Mouse (Mus musculus): ENCODE measurements around the gene Dcdc2a. TPM values are rescaled to one million over a fixed set of nuclear protein-coding genes. Genes with fewer than 3 reads are reported as not detected.

The Dcdc2a gene
- polyA plus RNA-seq (2016; fragmentation: Nextera tagmentation; extraction: Ambion mirVana) = 2.4 and 2.5 TPM in 2 replicates

DNA sequence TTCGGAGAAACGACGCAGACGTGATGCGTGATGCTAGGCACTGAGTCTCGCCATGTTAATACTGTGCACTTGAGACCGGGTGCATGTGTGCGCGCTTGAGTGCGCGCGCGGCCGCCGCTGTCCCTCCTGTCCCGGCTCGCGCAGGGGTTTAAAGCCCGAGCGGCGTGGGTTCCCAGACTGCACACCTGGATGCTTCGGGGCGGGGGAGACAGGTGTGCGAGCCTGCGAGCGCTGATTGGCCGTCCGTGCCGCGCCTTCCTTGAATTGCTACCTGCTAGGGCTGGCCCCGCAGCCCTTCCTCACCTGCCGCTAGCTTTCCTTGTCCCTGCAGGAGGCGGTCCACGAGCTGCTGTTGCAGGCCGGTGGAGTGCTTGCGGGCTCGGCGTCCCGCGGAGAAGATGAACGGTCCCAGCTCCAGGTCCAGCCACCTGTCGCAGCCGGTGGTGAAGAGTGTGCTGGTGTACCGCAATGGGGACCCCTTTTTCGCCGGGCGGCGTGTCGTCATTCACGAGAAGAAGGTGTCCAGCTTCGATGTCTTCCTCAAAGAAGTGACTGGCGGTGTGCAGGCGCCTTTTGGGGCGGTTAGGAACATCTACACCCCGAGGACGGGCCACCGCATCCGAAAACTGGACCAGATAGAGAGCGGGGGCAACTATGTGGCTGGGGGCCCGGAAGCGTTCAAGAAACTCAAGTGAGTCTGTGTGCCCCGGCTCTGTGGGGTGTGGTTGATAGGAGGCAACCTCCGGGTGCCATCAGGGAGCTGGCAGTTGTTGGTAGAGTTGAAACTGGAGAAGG lies at the start of gene Dcdc2a:
TSS of gene Dcdc2a (plus strand) at position 132 of the 795 bp plus-strand sequence.
- Histone ChIP-seq H3K27ac (replicated peaks) (no peak within 1 kb of the TSS), H3K36me3 (no peaks in the 10 kb centered on the region), H3K4me3 (peak within 1 kb of the TSS; percentile 52), H3K9me3 (peaks cover 2% of the 10 kb centered on the region; the same call in 1 of the 2 replicates), H3K27me3 (peaks cover 38% of the 10 kb centered on the region), H3K4me1 (peaks cover 16% of the 10 kb centered on the region), H3K9ac (replicated peaks) (peak within 1 kb of the TSS; percentile 55), H3K4me2 (replicated peaks) (peak within 1 kb of the TSS; percentile 93)
- peak; percentile 81 for ATAC-seq (ENCODE audit: low FRiP score, low read depth)
- 5% methylated on average over 63 of the region's 63 CpGs for WGBS

DNA sequence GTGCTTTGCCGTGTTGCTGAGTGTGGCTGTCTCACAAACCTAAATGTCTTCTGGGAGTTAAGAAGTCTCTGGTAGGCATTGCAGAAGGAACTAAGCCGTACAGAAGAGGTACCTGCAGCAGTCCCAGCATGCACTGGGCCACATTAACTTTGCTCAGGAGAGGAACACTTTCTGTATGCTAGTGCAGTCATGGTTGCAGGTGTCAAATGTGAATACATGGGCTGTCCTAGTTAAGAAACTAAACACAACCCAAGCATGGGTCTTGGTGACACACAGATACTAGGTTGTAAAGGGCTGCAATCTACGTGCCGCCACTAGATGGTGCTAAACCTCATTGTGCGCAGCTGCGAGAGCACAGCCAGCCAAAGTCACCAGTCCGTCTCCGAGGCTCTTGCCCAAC lies 48.7 kb upstream of the Dcdc2a start:
- Histone ChIP-seq H3K4me3 (no peak overlapping the region), H3K4me1 (no peaks in the 10 kb centered on the region), H3K9ac (replicated peaks) (no peak overlapping the region), H3K27me3 (no peaks in the 10 kb centered on the region), H3K36me3 (peaks cover 25% of the 10 kb centered on the region), H3K9me3 (0 out of 2 replicates have a peak, but pooled peaks cover 5% of the 10 kb centered on the region), H3K27ac (replicated peaks) (no peak overlapping the region), H3K4me2 (replicated peaks) (no peak overlapping the region)
- 69% methylated on average over 8 of the region's 8 CpGs for WGBS
- ATAC-seq (ENCODE audit: low FRiP score, low read depth) = no peak

DNA sequence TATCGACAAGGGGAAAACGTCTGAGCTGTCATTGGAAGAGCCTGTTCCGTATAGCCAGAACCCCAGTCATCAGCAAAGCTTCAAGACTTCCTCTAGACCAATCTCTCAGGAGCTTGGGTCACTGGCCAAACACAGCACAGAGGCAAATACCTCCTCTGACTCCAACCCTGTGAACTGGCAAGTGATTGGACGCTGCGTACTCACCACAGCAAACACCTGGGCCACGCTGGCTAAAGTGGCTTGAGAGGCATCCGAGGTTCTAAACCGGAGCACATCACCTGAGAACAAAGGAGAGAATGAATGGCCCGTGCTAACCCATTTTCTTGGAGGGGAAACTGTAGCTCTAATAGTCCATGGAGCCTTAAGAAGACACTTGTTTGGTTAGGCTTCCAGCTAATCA lies 37.5 kb upstream of the Dcdc2a start:
- Histone ChIP-seq H3K4me3 (no peak overlapping the region), H3K4me1 (peaks cover 22% of the 10 kb centered on the region), H3K27ac (replicated peaks) (no peak overlapping the region), H3K36me3 (peaks cover 10% of the 10 kb centered on the region; the same call in 1 of the 2 replicates), H3K27me3 (peaks cover 9% of the 10 kb centered on the region), H3K4me2 (replicated peaks) (peak overlapping the region; percentile 79; the same call in 1 of the 2 replicates), H3K9me3 (no peaks in the 10 kb centered on the region), H3K9ac (replicated peaks) (no peak overlapping the region)
- 94% methylated on average over 9 of the region's 9 CpGs for WGBS
- no peak for ATAC-seq (ENCODE audit: low FRiP score, low read depth)

DNA sequence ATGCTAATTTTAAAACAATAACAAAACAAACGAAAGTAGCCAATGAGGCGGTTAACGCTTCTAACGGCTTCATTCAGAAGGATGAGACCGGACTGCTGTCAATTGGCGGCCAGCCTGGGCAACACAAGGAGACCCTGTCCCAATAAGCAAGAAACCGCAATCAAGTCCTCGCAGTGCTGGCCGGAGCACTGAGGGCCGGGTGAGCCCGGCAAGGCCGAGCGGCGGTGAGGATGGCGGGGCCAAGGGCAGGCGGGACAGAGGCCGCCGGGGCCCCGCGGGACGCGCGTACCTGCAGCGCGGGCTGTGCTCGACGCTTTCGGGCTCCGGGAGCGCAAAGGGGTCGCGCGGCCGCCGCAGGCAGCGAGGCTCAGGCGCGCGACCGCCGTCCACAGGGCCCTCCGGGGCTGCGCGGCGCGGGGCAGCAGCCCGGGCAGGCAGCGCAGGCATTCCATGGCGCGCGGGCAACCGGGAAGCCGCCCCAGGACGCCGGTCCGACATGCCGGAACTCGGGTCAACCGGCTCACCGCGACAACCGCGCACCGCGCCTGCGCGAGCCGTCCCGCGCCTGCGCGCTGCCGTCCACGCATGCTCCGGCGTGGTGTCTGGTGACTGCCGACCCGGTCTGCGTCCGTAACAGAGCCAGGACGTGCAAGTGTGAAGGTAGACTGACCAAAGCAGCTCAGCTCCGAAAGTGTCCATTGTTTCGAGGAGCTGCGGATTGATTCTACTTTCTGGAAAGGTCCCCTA lies 35.8 kb upstream of the Dcdc2a start, which contains the start of gene Mrs2:
TSS of gene Mrs2 (minus strand) at position 587 of the 747 bp plus-strand sequence.
- Histone ChIP-seq H3K9me3 (no peaks in the 10 kb centered on the region), H3K4me2 (replicated peaks) (peak within 1 kb of the TSS; percentile 79), H3K27me3 (peaks cover 9% of the 10 kb centered on the region), H3K27ac (replicated peaks) (peak within 1 kb of the TSS; percentile 76), H3K36me3 (peaks cover 10% of the 10 kb centered on the region; the same call in 1 of the 2 replicates), H3K4me3 (peak within 1 kb of the TSS; percentile 96), H3K4me1 (peaks cover 22% of the 10 kb centered on the region), H3K9ac (replicated peaks) (peak within 1 kb of the TSS; percentile 95)
- peak; percentile 95 for ATAC-seq (ENCODE audit: low FRiP score, low read depth)
- under 1% methylated on average over 82 of the region's 84 CpGs for WGBS

DNA sequence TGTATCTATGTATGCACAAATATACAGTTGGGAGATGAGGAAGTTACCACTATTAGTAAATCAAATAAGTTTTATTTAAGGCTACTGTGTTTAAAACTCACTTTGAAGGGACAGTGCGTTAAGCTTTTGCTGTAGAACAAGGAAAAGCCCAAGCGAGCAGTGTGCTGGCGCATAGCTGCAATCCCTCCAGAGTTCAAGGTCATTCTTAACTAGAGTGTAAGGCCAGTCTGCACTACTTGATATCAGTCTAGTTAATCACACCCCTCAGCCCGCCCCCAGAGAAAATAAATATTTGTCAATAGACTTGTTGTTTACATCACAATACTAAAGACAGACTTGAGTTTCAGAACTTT lies 35.3 kb upstream of the Dcdc2a start:
- H3K27ac ChIP-seq (replicated peaks) = peak overlapping the region; percentile 76

DNA sequence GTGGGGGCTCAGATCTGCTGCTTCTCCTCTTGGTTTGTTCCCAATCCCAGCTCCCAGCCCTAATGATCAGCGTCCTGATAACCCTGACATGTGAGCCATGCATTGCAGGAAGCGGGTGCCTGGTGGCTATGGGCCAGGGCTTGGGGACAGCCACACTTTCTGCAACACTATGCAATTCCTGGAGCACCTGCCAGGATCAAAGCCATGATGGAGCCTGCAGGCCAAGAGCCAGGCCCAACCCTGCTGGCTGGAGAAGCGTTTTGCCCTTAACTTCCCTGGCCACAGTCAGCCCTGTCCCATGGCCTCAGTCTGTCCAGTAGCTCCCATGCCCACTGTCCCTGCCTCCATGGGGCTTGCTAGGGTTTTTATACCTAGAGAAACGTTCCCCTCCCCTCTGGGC lies 33.4 kb upstream of the Dcdc2a start:
- Histone ChIP-seq H3K4me3 (no peak overlapping the region), H3K9ac (replicated peaks) (no peak overlapping the region), H3K9me3 (no peaks in the 10 kb centered on the region), H3K36me3 (0 out of 2 replicates have a peak, but pooled peaks cover under 1% of the 10 kb centered on the region), H3K27me3 (peaks cover 9% of the 10 kb centered on the region), H3K4me1 (peaks cover 22% of the 10 kb centered on the region), H3K27ac (replicated peaks) (no peak overlapping the region), H3K4me2 (replicated peaks) (no peak overlapping the region)
- 75% methylated on average over 4 of the region's 4 CpGs for WGBS
- no peak for ATAC-seq (ENCODE audit: low FRiP score, low read depth)

More for the DNA sequence above, 35.3 kb upstream of the Dcdc2a start:
- peak; percentile 51 for ATAC-seq (ENCODE audit: low FRiP score, low read depth)
- Histone ChIP-seq H3K9ac (replicated peaks) (peak overlapping the region; percentile 95), H3K9me3 (no peaks in the 10 kb centered on the region), H3K4me3 (peak overlapping the region; percentile 96), H3K4me1 (peaks cover 22% of the 10 kb centered on the region), H3K4me2 (replicated peaks) (peak overlapping the region; percentile 79), H3K27me3 (peaks cover 9% of the 10 kb centered on the region), H3K36me3 (peaks cover 10% of the 10 kb centered on the region; the same call in 1 of the 2 replicates)
- 47% methylated on average over 4 of the region's 4 CpGs for WGBS

DNA sequence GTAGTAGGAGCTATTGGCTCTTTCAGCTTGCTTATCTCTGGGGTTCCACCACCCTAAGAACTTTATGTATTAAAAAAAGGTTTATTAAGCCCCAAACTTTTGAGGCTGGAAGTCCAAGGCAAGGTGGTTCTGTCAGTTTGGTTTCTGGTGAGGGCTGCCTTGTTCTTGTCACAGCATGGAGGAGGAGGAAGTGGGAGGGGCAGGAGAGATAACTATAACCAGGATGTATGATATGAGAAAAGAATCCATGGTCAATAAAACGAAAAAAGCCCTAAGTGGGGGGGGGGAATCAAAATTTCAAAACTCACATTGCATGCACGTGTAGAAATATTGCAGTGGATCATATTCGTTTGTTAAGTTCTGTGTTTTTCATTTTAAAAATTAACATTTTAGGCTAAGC lies 32.7 kb upstream of the Dcdc2a start:
- no peaks in the 10 kb centered on the region for H3K9me3 ChIP-seq
- no peak overlapping the region for H3K9ac ChIP-seq (replicated peaks)
- no peak for ATAC-seq (ENCODE audit: low FRiP score, low read depth)
- WGBS = 83% methylated on average over 3 of the region's 3 CpGs
- no peaks in the 10 kb centered on the region for H3K36me3 ChIP-seq
- peaks cover 9% of the 10 kb centered on the region for H3K27me3 ChIP-seq
- H3K4me1 ChIP-seq = peaks cover 18% of the 10 kb centered on the region
- H3K4me2 ChIP-seq (replicated peaks) = no peak overlapping the region
- H3K4me3 ChIP-seq = no peak overlapping the region
- no peak overlapping the region for H3K27ac ChIP-seq (replicated peaks)

DNA sequence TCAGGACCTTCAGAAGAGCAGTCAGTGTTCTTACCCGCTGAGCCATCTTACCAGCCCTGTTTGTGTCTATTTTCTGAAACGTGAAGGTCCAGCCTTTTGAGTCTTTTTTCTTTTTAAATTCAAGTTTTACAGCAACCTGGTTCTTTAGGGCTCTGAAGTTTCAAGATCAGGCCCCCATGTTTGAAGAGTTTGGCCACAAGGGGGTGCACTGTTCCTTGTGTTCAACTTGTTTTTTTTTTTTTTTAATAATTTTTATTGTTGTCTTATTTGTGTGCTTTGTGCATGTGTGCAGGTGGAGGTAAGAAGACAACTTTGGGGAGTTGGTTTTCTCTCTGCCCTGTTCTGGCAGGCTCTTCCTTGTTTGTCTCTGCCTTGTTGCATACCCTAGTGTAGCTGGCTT lies 31.1 kb upstream of the Dcdc2a start:
- Histone ChIP-seq H3K36me3 (no peaks in the 10 kb centered on the region), H3K4me2 (replicated peaks) (no peak overlapping the region), H3K27ac (replicated peaks) (no peak overlapping the region), H3K27me3 (peaks cover 9% of the 10 kb centered on the region), H3K9ac (replicated peaks) (no peak overlapping the region), H3K4me3 (no peak overlapping the region), H3K4me1 (peaks cover 3% of the 10 kb centered on the region; the same call in 1 of the 2 replicates), H3K9me3 (no peaks in the 10 kb centered on the region)
- ATAC-seq (ENCODE audit: low FRiP score, low read depth) = no peak
- 31% methylated on average over 2 of the region's 2 CpGs for WGBS

DNA sequence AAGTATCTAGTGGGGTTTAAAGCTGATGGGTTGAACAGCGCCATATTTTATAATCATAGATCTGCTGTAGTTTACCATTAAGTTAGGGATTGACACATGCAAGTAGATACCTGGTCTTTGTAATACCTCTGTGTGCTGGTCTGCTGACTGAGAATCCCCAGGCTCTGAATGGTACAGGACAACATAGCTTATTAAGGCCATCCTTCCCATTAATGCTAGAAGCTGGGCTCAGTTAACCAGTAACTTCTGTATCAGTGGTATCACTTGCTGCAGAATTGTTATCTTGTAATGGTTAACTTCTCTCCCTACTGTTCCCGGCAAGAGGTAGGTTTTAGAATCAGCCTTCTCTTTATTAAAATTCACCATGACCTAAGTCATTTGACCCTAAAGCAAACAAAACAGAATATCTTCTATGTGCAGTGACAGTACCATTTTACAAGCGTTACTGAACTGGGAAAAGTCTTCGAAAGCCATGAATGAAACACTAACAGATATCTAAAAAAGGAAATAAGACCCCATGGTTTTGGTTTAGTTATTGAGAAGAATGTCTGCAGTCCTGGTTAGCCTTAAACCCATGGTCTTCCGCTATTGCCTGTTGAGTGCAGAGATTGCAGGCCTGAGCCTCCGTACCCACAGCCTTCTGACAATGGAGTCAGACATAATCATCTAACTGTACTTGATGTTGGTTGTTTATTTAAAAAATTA lies 29.2 kb upstream of the Dcdc2a start:
- Histone ChIP-seq H3K27me3 (peaks cover 9% of the 10 kb centered on the region), H3K9me3 (no peaks in the 10 kb centered on the region), H3K27ac (replicated peaks) (no peak overlapping the region), H3K4me2 (replicated peaks) (no peak overlapping the region), H3K4me3 (no peak overlapping the region), H3K9ac (replicated peaks) (no peak overlapping the region), H3K36me3 (no peaks in the 10 kb centered on the region), H3K4me1 (no peaks in the 10 kb centered on the region)
- WGBS = 97% methylated on average over 6 of the region's 6 CpGs
- no peak for ATAC-seq (ENCODE audit: low FRiP score, low read depth)

DNA sequence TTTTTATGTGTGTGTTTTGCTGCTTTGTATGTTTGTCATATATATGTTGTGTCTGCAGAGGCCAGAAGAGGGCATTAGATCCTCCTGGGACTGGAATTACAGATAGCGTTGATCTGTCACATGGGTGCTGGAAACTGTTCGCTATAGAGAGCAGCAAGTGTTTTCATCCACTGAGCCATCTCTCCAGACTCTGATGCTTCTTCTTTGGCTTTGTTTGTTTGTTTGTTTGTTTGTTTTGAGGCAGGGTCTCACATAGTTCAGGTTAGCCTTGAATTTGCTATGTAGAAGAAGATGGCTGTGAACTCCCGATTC lies 28.7 kb upstream of the Dcdc2a start:
- Histone ChIP-seq H3K4me2 (replicated peaks) (no peak overlapping the region), H3K4me1 (no peaks in the 10 kb centered on the region), H3K36me3 (no peaks in the 10 kb centered on the region), H3K9me3 (no peaks in the 10 kb centered on the region), H3K9ac (replicated peaks) (no peak overlapping the region), H3K4me3 (no peak overlapping the region), H3K27me3 (peaks cover 5% of the 10 kb centered on the region), H3K27ac (replicated peaks) (no peak overlapping the region)
- ATAC-seq (ENCODE audit: low FRiP score, low read depth) = no peak
- WGBS = 67% methylated on average over 3 of the region's 3 CpGs

DNA sequence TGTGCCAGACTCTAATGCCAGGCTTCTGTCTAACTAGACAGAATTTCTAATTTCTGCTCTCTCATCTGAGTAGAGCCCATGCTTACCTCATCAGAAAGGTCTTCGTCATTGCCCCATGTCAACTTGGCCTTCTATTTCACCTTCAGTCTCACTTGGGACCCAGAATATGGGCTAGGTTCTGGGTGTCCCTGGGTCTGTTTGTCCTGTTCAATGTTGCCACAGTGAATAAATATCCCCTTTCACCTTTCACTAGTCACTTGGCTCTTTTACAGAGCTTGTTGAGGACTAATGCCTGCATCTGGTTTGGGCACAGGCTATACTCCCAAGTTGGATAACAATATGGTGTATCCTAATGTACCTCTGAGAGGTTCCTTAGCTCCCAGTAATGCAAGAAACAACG lies 16.3 kb upstream of the Dcdc2a start:
- H3K27me3 ChIP-seq = no peaks in the 10 kb centered on the region
- 79% methylated on average over 2 of the region's 2 CpGs for WGBS
- H3K4me3 ChIP-seq = no peak overlapping the region
- H3K4me1 ChIP-seq = no peaks in the 10 kb centered on the region
- H3K27ac ChIP-seq (replicated peaks) = no peak overlapping the region
- no peaks in the 10 kb centered on the region for H3K9me3 ChIP-seq
- no peaks in the 10 kb centered on the region for H3K36me3 ChIP-seq
- no peak for ATAC-seq (ENCODE audit: low FRiP score, low read depth)
- no peak overlapping the region for H3K4me2 ChIP-seq (replicated peaks)
- H3K9ac ChIP-seq (replicated peaks) = no peak overlapping the region

DNA sequence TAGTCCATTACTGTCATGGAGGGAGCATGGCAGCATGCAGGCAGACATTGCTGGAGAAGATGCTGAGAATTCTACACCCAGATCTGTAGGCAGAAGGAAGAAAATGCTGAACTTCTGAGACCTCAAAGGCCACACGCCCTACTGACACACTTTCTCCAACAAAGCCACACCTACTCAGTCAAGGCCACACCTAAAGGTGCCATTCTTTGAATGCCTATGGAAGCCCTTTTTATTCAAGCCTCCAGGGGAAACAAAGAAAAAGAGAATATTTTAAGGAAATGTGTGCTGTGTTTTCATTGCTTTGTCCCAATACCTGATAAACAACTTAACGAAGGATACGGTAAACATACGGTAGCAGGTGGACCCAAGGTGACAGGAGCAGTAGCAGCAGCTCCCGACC lies 3.1 kb upstream of the Dcdc2a start:
- H3K4me2 ChIP-seq (replicated peaks) = no peak overlapping the region
- H3K9me3 ChIP-seq = peaks cover 7% of the 10 kb centered on the region
- H3K4me3 ChIP-seq = no peak overlapping the region
- H3K9ac ChIP-seq (replicated peaks) = no peak overlapping the region
- H3K27ac ChIP-seq (replicated peaks) = no peak overlapping the region
- ATAC-seq (ENCODE audit: low FRiP score, low read depth) = no peak
- 90% methylated on average over 5 of the region's 5 CpGs for WGBS
- no peaks in the 10 kb centered on the region for H3K36me3 ChIP-seq
- H3K4me1 ChIP-seq = peaks cover 16% of the 10 kb centered on the region
- peaks cover 38% of the 10 kb centered on the region for H3K27me3 ChIP-seq
